Mouse (Mus musculus): ENCODE results near the gene Esyt1.
"Not testable (repeated sequence)": the region's sequence is repeated elsewhere in the genome, so short reads cannot be mapped to it uniquely, and the experiment has no call there.

The Esyt1 gene

DNA sequence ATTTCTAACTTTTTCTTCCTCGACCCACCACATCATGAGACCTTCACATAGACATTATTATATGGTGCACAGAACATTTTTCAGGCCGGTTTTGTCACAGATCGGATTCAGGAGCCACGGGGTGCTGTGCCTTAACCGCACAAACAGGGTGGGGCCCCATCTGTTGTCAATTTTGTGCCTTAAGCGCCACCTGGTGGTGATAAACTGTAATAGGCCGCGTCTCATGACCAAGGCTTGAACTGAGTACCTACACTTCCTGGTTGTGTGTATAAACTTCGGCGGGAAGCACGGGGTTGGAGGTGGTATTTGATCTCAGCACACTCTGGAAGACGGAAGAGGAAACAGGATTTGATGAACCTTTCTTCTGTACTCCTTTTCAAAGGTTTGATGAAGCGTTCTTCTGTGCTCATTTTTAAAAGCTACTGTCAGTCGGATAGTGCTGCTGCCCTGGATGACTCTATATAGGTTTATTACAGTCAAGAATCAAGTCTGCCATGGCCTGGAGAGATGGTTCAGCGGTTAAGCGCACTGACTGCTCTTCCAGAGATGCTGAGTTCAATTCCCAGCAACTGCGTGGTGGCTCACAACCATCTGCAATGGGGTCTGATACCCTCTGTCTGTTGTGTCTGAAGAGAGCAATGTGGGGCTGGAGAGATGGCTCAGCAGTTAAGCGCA is 10.7 kb upstream of the Esyt1 start:
- peak; percentile 91 for DNase-seq

- no peak for DNase-seq
These were observed 10.1 kb upstream of the Esyt1 start for GRCm38 (mm10) chr10:128535624-128536265.

DNA sequence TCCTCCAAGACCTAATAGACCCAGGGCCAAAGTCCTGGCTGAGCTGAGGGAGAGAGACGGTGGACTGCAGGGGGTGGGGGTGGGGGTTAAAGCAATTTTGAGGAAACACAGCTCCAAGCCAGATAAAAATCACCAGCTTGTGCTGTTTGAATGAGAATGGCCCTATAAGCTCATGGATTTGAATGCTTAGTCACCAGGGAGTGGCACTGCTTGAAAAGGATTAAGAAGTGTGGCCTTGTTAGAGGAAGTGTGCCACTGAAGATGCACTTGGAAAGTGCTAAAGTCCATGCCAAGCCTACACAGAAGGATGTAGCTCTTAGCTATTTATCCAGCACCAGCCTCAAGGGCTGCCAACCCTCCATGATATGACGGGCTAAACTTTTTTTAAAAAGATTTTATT is 9.5 kb upstream of the Esyt1 start:
- DNase-seq, result no peak

GRCm38 (mm10) chr10:128526366-128527356 is 990 bp upstream of the Esyt1 start:
- no peak for DNase-seq

GRCm38 (mm10) chr10:128524732-128525662 is 674 bp downstream of the Esyt1 start:
- peak; percentile 63 for DNase-seq

DNA sequence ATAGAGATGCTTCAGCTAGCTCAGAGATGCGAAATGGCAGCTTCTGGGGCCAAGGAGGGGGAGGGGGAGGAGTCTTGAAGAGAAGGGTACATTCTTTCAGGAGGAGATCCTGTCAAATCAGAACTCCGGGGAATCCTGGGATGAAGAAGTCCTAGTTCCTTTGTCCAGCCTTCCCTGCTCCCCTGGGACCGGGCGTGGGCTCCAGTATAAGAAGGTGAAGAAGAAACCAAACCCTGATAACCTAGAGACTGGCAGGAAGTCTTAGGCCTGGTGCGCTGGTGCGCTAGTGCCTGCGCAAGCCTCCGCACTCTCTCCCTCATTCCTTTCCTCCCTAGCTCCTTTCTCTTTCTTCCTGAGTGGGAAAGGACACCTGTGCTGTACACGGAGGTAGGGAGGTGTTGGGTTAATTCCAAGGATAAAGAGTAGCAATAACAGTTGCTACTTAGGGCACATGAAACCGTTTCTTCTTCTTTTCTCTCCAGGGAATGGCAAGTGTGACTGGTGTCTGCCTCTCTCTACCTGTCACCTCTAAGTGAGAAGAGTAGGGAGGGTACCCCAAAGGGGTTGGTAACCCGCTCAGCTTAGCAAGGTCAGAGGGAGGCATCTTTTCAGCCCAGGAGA is 1.4 kb downstream of the Esyt1 start:
- DNase-seq, result no peak

- DNase-seq, result no peak
These were observed 3.3 kb downstream of the Esyt1 start for GRCm38 (mm10) chr10:128522351-128522750.

- no peak for DNase-seq
These were observed 5.1 kb downstream of the Esyt1 start for GRCm38 (mm10) chr10:128520591-128520990.

- DNase-seq, result peak; percentile 54
These were observed 6.8 kb downstream of the Esyt1 start for GRCm38 (mm10) chr10:128518833-128519232.

DNA sequence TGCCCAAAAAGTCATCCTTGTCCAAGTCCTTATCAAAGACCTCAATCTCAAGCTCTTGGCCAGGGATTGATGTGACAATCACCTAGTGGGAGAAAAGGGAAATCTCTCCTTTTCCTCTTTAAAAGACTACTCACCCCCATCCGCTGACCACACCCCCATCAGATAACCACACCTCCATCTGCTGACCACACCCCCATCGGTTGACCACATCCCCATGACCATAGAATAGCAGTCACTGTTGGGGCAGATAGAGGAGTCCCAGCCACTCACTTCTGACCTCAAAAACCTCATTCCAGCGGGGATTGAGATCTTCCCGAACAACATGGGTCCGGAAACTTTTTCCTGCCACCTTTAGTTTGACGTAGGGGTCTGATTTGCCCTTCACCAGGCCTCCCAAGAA is 9.0 kb downstream of the Esyt1 start:
- DNase-seq, result peak; percentile 54

- DNase-seq, result peak; percentile 70
These were observed 9.6 kb downstream of the Esyt1 start for GRCm38 (mm10) chr10:128516029-128516428.

- DNase-seq, result no peak
These were observed 10.6 kb downstream of the Esyt1 start for GRCm38 (mm10) chr10:128515044-128515443.

- no peak for DNase-seq
These were observed 13.9 kb downstream of the Esyt1 start for GRCm38 (mm10) chr10:128511761-128512160.

GRCm38 (mm10) chr10:128511189-128511588 is 14.5 kb downstream of the Esyt1 start:
- DNase-seq, result no peak

DNA sequence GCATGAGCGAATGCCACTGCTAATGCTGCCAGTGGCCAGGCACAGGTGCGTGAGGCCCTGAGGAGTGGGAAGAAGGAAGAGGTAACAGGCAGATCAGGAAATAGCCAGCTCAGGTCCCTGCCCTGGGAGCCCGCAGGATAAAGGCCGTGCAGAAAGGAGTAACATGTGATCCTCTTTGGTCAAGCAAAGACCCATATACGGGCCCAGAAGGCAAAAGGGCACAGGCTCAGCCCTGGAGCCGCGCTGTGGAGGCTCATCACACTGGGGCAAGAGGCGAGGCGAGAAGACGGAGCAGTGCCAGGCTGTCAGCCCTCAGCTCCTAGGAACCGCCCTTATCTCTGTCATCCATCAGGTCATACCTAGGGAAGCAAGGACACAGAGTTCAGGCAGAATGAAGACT is 15.4 kb downstream of the Esyt1 start:
- DNase-seq, result no peak

- no peak for DNase-seq
These were observed 15.8 kb downstream of the Esyt1 start for GRCm38 (mm10) chr10:128509831-128510230.

DNA sequence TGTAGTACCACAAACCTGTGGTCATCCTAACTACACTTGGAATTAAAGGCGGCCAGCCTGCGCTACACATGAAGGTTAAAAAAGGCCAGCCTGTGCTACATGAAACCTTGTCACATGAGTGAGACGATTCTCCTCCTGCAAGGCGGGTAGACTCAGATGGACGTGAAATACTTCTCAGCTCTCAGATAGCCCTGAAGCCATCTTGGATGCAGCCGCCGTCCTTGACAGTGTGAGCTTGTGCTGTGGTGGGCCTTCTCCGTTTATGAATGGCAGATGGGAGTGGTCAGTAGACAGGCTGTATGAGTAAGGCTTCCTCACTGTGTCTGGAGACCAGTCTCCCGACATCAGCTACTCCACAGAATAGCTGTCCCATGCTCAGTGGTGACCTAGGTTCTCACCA is 16.5 kb downstream of the Esyt1 start:
- no peak for DNase-seq

DNA sequence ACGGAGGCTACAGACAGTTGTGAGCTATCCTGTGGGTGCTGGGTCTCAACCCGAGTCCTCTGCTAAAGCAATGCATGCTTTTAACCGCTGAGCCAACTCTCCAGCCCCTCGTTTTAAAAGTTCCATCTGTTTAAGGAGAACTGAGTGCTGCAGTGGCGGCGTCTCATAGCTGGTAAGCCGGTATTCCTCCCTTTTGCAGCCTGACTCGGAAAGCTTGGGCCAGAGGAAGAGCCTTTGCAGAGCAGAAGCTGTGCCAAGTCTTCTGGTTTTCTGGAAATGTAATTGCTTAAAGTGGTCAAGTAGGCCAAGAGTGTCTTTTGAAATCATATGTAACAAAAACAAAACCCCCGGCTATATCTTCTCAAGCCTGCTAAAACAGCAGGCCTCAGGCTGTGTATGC is 17.4 kb downstream of the Esyt1 start:
- DNase-seq, result no peak

- DNase-seq, result no peak
These were observed 19.7 kb downstream of the Esyt1 start for GRCm38 (mm10) chr10:128505974-128506373.

DNA sequence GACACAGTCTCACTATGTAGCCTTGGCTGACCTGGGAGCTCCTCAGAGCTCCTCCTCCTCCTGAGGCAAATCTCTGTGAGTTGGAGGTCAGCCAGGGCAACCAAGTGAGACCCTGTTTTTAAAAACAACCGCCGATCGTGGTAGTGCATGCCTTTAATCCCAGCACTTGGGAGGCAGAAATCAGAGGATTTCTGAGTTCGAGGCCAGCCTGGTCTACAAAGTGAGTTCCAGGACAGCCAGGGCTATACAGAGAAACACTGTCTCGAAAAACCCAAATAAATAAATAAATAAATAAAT is 20.4 kb downstream of the Esyt1 start:
- not testable (repeated sequence) for DNase-seq

GRCm38 (mm10) chr10:128504641-128505370 is 20.9 kb downstream of the Esyt1 start:
- DNase-seq, result peak; percentile 49
